Mouse (Mus musculus) T-helper 17 cell (primary cell): ENCODE measurements around the gene Ank.

Source experiments
- in situ Hi-C, 2 experiments: fragments of 300-600 bp; cut with MboI, MseI; formaldehyde crosslinking; loops; 1 replicate in 1 of 2; 2 replicates in 1 of 2; pipeline ENCODE4 v1.15.1; 2025; ENCODE audit warnings: high pct_unique_total_duplicates in 2 of 2

The Ank gene

DNA sequence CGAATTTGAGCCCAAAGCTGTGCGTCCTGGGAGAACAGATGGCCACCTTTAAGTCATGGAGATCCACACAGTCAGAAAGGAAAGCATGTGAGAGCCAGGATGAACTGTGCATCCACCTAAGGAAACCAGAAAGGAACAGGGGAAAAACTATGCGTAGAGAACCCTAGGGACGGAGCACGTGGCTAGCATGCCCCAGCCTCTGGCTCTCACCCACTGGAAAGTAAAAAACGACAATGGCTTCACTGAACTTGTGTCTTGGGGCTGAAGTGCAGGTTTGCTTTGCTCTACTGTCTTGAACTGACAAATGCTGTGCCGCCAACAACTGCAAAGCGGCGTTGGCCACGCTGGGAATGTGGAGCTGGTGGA lies 159.4 kb downstream of the Ank start:
- in situ Hi-C loops, result loop anchor here in 1 of 2 experiments (25.0 kb wide), 1 partner anchor 1639 kb away; the partner anchor contains the start of gene Zfp622

- in situ Hi-C loops, result loop anchor here in 1 of 2 experiments (25.0 kb wide), 1 partner anchor 1639 kb away; the partner anchor contains the start of gene Zfp622
These were observed 159.8 kb downstream of the Ank start for GRCm38 (mm10) chr15:27626314-27626713.

DNA sequence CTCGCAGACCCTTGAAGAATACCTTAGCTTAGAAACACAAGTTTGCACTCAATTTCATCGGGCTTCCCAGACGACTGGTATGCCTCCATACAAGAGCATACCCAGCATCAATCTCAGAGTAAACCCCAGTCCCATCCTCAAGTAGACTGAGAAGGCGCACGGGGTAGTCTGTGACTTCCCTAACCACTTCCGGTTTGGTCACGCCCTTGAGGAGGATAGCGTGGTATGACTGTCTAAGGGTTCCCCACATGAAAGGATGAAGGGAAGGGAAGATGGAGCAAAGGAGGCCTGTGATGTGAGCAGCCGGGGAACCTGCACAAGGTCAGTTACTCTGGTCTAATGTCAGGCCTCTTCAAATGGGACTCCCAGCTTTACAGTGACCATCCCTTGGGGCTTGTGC lies 161.3 kb downstream of the Ank start:
- in situ Hi-C loops, result loop anchor here in 1 of 2 experiments (25.0 kb wide), 1 partner anchor 1640 kb away; the partner anchor contains the start of gene Zfp622

- in situ Hi-C loops, result loop anchor here in 1 of 2 experiments (25.0 kb wide), 1 partner anchor 1642 kb away; the partner anchor contains the start of gene Zfp622
These were observed 162.6 kb downstream of the Ank start for GRCm38 (mm10) chr15:27629046-27629445.

GRCm38 (mm10) chr15:27629800-27630600 lies 163.5 kb downstream of the Ank start:
- in situ Hi-C loops, result loop anchor here in 1 of 2 experiments (25.0 kb wide), 1 partner anchor 1643 kb away; the partner anchor contains the start of gene Zfp622

DNA sequence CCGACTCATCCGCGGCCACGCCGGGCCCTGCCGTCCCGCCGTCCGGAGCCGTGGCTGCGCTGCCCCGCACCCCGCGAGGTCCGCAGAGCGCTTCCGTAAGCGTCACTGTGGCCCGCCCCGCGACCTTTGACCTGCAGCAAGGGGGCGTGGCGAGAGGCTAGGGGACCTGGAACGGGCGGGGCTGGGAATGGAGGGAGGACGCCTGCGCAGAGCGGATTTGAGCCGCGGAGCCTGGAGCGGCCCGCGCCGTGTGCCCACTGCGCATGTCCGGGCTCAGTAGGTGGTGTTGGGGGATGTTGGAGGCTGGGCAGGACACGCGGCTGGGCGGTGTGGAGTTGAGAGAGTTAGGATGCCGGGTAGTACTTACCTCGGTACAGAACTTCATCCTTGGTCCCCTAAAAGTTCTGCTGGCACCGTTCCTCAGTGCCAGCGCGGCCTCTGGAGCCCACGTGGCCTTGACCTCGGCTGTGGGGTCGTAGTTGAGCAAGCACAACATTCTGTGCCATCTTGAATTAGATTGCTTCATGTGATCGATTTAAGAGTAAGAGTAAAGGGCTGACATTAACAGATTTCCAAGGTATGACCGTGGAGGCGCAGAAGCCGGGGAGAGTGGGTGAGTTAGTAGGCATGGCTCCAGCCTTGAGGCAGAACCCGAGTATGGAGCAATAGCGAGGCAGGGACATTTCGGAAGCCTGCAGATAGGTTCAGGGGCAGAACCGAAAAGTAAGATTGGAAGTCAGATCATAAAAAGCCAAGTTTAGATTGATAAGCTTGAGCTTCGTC lies 164.3 kb downstream of the Ank start, which contains the start of gene Otulin:
Gene Otulin (minus strand): TSS at position 93 of the 783 bp plus-strand sequence.
- in situ Hi-C loops, result loop anchor here in 1 of 2 experiments (25.0 kb wide), 1 partner anchor 1643 kb away; the partner anchor contains the start of gene Zfp622

- in situ Hi-C loops, result loop anchor here in 1 of 2 experiments (25.0 kb wide), 1 partner anchor 1647 kb away; the partner anchor contains the start of gene Zfp622
These were observed 167.7 kb downstream of the Ank start for GRCm38 (mm10) chr15:27633941-27634900.

- in situ Hi-C loops, result loop anchor here in 1 of 2 experiments (25.0 kb wide), 1 partner anchor 1654 kb away; the partner anchor contains the start of gene Zfp622
These were observed 174.7 kb downstream of the Ank start for GRCm38 (mm10) chr15:27641171-27641570.

DNA sequence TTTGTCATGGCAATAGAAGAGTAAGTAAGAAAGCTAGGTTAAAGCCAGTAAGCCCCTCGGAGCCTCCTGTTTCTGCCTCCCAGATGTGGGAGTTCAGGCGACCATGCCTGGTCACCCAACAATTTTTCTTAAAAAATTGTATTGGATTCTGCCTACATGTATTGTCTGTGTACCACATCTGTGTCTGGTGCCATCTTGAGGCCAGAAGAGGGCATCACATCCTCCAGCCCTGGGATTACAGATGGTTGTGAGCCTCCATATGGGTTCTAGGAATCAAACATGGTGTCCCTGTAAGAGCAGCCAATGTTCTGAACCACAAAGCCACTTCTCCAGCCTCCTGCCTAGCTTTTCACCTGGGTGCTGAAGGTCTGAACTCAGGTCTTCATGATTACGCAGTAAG lies 176.4 kb downstream of the Ank start:
- in situ Hi-C loops, result loop anchor here in 1 of 2 experiments (25.0 kb wide), 1 partner anchor 1656 kb away; the partner anchor contains the start of gene Zfp622
